Mouse (Mus musculus) embryonic facial prominence, embryonic 11.5 days (tissue): Measurements from ENCODE around the gene Gpr107. TPM values are rescaled to one million over a fixed set of nuclear protein-coding genes. Genes with fewer than 3 reads are reported as not detected.

ENCODE experiments used
- ATAC-seq: fragments of 200-750 bp; cut with Nextera tagmentation; replicated peaks from 2 replicates; pipeline ENCODE4 v1.8.0; 2017; ENCODE audit warnings: low read depth; ENCODE audit not compliant: insufficient number of reproducible peaks, low FRiP score, low TSS enrichment
- DNase-seq: peaks from one replicate; pipeline ENCODE4 v3.0.0-alpha.2; 2015; ENCODE audit warnings: low spot score
- H3K27ac ChIP-seq: fragments of 300-500 bp; sonication (generic); replicated peaks from 2 replicates; pipeline ENCODE4 v1.5.1; 2014; ENCODE audit warnings: mild to moderate bottlenecking, low read depth, low read length, control low read depth
- H3K27me3 ChIP-seq: fragments of 300-500 bp; sonication (generic); 2 replicates; pipeline ENCODE4 v1.6.1; 2014; ENCODE audit warnings: mild to moderate bottlenecking, low read length, moderate library complexity, mixed read lengths; ENCODE audit not compliant: control insufficient read depth, insufficient read depth
- H3K36me3 ChIP-seq: fragments of 300-500 bp; sonication (generic); replicated peaks from 2 replicates; pipeline ENCODE4 v1.6.1; 2014; ENCODE audit warnings: low read depth, mild to moderate bottlenecking, low read length, moderate library complexity, mixed read lengths; ENCODE audit not compliant: control insufficient read depth, insufficient read depth
- H3K4me1 ChIP-seq: fragments of 300-500 bp; sonication (generic); 2 replicates; pipeline ENCODE4 v1.6.1; 2014; ENCODE audit warnings: low read length, mixed read lengths; ENCODE audit not compliant: control insufficient read depth, insufficient read depth
- H3K4me2 ChIP-seq: fragments of 300-500 bp; sonication (generic); 2 replicates; pipeline ENCODE4 v1.6.1; 2014; ENCODE audit warnings: low read depth, mild to moderate bottlenecking, control low read depth, low read length, moderate library complexity
- H3K4me3 ChIP-seq: fragments of 300-500 bp; sonication (generic); 2 replicates; pipeline ENCODE4 v1.5.1; 2014; ENCODE audit warnings: low read depth, low read length, control low read depth
- H3K9ac ChIP-seq: fragments of 300-500 bp; sonication (generic); replicated peaks from 2 replicates; pipeline ENCODE4 v1.6.1; 2014; ENCODE audit warnings: mild to moderate bottlenecking, control low read depth, low read length
- H3K9me3 ChIP-seq: fragments of 300-500 bp; sonication (generic); replicated peaks from 2 replicates; pipeline ENCODE4 v1.6.1; 2016; ENCODE audit warnings: mild to moderate bottlenecking, low read length, inconsistent platforms, mixed read lengths; ENCODE audit not compliant: control insufficient read depth
- WGBS: fragments of 180-500 bp; shearing (Covaris S2); extraction: QIAGEN DNeasy Blood & Tissue Kit; methylation state at CpG from one replicate; pipeline ENCODE4 v1.1.7; 2014; 5-methylcytosine and 5-hydroxymethylcytosine counted together
- polyA plus RNA-seq: library from polyadenylated mRNA; unstranded; fragments of >200 nt; fragmentation: Nextera tagmentation; extraction: Ambion mirVana; gene quantifications from 2 replicates; pipeline ENCODE4 v1.2.1, GENCODE M21; 2014

Gpr107 gene
- polyA plus RNA-seq, 1 experiment from 2014 or later = 23.1 TPM

- no peak overlapping the region for H3K4me3 ChIP-seq
- no peaks in the 10 kb centered on the region for H3K9me3 ChIP-seq
- H3K4me1 ChIP-seq = no peaks in the 10 kb centered on the region; the same call in 1 of the 2 replicates
- ATAC-seq (no peak), DNase-seq (no peak)
- no peaks in the 10 kb centered on the region for H3K27me3 ChIP-seq
- H3K4me2 ChIP-seq = no peak overlapping the region
- WGBS = 83% methylated on average over 1 of the region's 1 CpGs
- H3K27ac ChIP-seq = no peak overlapping the region
- no peaks in the 10 kb centered on the region for H3K36me3 ChIP-seq
- no peak overlapping the region for H3K9ac ChIP-seq
Observed at GRCm38 (mm10) chr2:31144901-31145300, 7.2 kb upstream of the Gpr107 start.

- Histone ChIP-seq H3K9ac (no peak overlapping the region), H3K4me3 (no peak overlapping the region), H3K27ac (no peak overlapping the region), H3K4me2 (no peak overlapping the region), H3K9me3 (no peaks in the 10 kb centered on the region), H3K36me3 (no peaks in the 10 kb centered on the region), H3K4me1 (no peaks in the 10 kb centered on the region; the same call in 1 of the 2 replicates), H3K27me3 (no peaks in the 10 kb centered on the region)
- 82% methylated on average over 7 of the region's 7 CpGs for WGBS
- DNase-seq (no peak), ATAC-seq (no peak)
Observed at GRCm38 (mm10) chr2:31147054-31147453, 5.1 kb upstream of the Gpr107 start.

DNA sequence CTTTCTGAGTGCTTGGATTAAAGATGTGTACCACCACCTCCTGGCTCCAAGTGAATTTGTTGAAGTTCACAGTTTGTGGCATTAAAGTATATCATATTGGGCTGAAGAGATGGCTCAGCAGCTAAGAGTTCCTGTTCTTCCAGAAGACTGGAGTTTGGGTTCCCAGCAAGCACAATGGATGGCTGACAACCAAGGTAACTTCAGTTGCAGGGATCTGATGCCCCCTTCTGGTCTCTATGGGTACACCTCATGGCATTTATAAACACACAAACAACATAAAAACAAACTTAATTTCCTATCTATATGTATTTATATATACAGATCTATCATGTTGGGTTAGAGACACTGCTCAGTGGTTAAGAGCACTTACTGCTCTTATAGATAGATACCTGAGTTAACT lies 1.4 kb upstream of the Gpr107 start:
- Histone ChIP-seq H3K27ac (no peak overlapping the region), H3K4me2 (no peak overlapping the region), H3K9ac (no peak overlapping the region), H3K4me3 (no peak overlapping the region), H3K27me3 (no peaks in the 10 kb centered on the region), H3K36me3 (no peaks in the 10 kb centered on the region), H3K4me1 (no peaks in the 10 kb centered on the region), H3K9me3 (no peaks in the 10 kb centered on the region)
- ATAC-seq (no peak), DNase-seq (no peak)

DNA sequence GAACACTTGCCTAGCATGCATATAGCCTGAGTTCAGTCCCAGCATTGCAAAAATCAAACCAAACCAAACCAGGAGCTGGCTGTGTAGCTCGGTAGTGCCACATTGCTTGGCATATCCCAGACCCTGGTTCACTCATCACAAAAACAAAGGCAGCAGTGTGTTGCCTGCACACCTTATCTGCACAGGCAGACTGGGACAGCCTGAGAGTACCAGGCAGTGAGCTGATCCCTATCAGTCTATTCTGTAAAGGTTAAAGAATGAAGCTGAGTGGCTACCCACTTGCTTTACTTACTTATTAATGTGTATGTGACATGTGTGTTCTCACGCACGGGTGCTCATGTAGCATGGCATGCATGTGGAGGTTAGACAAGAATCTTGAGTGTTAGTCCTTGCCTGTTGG lies 4.7 kb downstream of the Gpr107 start:
- ATAC-seq (no peak), DNase-seq (no peak)
- 85% methylated on average over 3 of the region's 3 CpGs for WGBS

GRCm38 (mm10) chr2:31160147-31160920 lies 8.2 kb downstream of the Gpr107 start:
- Histone ChIP-seq H3K9me3 (no peaks in the 10 kb centered on the region), H3K27me3 (no peaks in the 10 kb centered on the region), H3K9ac (no peak overlapping the region), H3K4me3 (no peak overlapping the region), H3K27ac (no peak overlapping the region), H3K4me2 (no peak overlapping the region), H3K36me3 (no peaks in the 10 kb centered on the region), H3K4me1 (no peaks in the 10 kb centered on the region)
- DNase-seq = no peak
- WGBS = 86% methylated on average over 10 of the region's 10 CpGs
- no peak for ATAC-seq

More for the DNA sequence above, 4.7 kb downstream of the Gpr107 start:
- H3K4me3 ChIP-seq = no peak overlapping the region
- H3K27me3 ChIP-seq = no peaks in the 10 kb centered on the region
- H3K4me1 ChIP-seq = no peaks in the 10 kb centered on the region
- H3K9me3 ChIP-seq = no peaks in the 10 kb centered on the region
- H3K36me3 ChIP-seq = no peaks in the 10 kb centered on the region
- no peak overlapping the region for H3K4me2 ChIP-seq
- H3K9ac ChIP-seq = no peak overlapping the region
- no peak overlapping the region for H3K27ac ChIP-seq

DNA sequence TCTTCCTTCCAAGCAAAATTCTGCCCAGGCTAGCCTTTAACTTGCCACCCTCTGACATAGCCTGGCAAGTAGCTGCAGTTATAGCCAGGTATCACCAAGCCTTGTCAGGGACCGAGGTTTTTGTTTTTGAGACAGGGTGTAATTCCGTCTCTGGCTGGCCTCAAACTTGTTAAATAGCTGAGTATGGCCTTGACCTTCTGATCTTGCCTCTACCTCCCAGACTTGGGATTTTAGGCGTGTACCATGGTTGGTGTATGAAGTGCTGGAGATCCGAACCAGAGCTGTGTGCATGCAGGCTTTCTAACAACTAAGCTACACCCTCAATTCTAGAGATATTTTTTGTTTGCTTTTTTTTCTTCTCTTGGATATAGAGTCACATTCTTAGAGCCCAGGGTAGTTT lies 9.5 kb downstream of the Gpr107 start:
- H3K27me3 ChIP-seq = no peaks in the 10 kb centered on the region
- H3K4me1 ChIP-seq = no peaks in the 10 kb centered on the region
- no peaks in the 10 kb centered on the region for H3K36me3 ChIP-seq
- no peak for DNase-seq
- H3K4me2 ChIP-seq = no peak overlapping the region
- no peak overlapping the region for H3K27ac ChIP-seq
- no peak overlapping the region for H3K4me3 ChIP-seq
- no peak for ATAC-seq
- H3K9me3 ChIP-seq = no peaks in the 10 kb centered on the region
- 81% methylated on average over 4 of the region's 4 CpGs for WGBS
- no peak overlapping the region for H3K9ac ChIP-seq

DNA sequence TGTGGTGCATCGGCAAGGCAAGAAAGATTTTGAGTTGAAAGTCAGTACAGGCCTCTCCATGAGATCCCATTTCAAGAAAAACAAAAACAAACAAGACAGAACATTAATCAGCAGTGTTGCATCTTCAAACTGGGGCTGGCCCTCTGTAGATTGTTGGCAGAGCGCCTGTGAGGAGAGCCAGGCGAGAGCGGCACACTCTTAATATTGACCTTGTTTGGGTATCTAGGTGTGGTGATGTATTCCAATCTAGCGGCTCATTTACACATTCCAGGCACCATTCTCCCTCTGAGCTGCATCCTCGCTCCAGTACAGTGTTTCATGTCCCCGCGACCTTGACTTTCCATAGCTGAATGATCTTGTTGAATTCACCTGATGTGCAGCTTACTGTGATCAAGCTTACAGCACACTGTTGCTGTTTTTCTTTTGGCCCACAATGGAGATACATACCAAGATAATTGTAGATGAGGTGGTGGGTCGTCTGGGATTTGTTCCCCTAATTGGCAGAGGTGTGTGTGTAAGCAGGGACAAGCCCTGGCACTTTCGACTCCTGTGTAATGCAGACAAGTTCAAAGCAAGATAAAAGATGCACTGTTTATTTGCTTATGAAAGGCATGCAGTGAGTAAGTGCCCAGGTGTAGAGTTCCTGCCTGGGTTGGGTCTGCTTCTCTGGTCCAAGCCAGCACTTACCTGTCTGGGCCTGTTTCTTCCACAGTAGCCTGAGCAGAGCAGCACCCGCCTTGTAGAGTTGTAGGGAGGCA lies 11.4 kb downstream of the Gpr107 start:
- Histone ChIP-seq H3K9me3 (no peaks in the 10 kb centered on the region), H3K9ac (no peak overlapping the region), H3K27ac (no peak overlapping the region), H3K4me1 (no peaks in the 10 kb centered on the region), H3K27me3 (no peaks in the 10 kb centered on the region), H3K36me3 (no peaks in the 10 kb centered on the region), H3K4me3 (no peak overlapping the region), H3K4me2 (no peak overlapping the region)
- ATAC-seq (0 out of 2 replicates have a peak, but pooled peaks have one; percentile 67), DNase-seq (peak; percentile 8)
- WGBS = 83% methylated on average over 11 of the region's 11 CpGs

DNA sequence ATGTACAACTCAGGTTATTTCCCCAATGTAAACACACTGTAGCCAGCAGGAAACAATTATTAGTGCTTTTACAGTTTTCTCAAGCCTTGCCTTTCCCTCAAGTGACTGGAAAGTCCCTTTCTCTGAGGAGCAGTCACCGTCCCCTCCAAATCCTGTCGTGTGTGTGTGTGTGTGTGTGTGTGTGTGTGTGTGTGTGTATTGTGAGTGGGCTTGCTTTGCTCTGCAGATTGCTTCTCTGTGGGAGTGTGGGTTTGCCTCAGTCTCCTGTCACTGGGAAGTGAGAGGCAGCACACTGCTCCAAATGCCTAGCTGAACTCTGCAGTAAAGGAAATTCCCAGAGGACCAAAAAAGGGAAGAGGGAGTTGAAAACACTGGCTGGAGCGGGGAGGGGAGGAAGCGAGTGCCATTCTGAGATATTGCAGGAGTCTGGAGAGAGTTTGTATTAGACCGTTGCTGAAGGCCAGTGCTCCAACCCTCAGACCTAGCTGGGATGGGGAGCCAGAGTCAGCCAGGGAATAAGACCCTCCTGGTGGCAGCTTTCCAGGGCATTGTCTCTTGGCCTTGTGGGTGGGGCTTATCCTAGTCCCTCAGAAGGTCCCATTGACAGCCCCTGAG lies 12.8 kb downstream of the Gpr107 start:
- WGBS = 30% methylated on average over 5 of the region's 5 CpGs
- Histone ChIP-seq H3K27ac (0 out of 2 replicates have a peak overlapping the region, but pooled peaks have one; percentile 44), H3K9me3 (no peaks in the 10 kb centered on the region), H3K4me3 (no peak overlapping the region), H3K36me3 (no peaks in the 10 kb centered on the region), H3K4me1 (no peaks in the 10 kb centered on the region), H3K4me2 (no peak overlapping the region), H3K27me3 (no peaks in the 10 kb centered on the region), H3K9ac (no peak overlapping the region)
- DNase-seq (peak; percentile 36), ATAC-seq (no peak)
